Mouse (Mus musculus) left cerebral cortex, adult 11 months (tissue): ENCODE results near the gene Lyz1.
"Not testable (repeated sequence)": the region's sequence is repeated elsewhere in the genome, so short reads cannot be mapped to it uniquely, and the experiment has no call there.

Experiments
- DNase-seq: peaks from one replicate; pipeline ENCODE4 v3.0.0; 2022; ENCODE audit warnings: low spot score

The Lyz1 gene

DNA sequence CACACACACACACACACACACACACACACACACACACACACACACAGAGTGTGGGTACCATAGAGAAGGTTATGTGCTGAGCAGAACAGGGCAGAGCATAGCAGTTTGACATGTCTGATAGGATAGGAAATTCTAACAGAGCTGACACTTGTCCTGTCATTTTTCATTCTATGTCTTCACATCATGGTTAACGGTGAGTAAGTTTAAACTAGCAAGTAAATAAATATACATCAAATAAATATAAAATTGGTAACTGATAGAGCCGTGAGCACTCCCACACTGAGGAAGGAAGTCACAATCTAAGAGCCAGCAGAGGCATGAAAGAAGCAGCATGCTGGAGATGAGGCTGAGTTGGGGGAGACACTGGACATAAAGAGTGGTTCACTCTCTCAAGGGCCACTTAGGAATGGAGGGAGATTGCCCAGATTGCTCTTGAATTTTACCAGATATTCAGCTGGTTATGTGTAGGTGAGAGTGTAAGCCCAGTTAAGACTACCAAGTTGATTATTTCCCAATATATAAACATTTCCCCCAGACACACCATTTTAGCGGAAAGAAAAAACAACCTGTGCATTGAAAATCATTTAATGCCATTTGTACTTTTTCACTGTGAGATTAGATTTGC lies 5.3 kb downstream of the Lyz1 start:
- no peak for DNase-seq

DNA sequence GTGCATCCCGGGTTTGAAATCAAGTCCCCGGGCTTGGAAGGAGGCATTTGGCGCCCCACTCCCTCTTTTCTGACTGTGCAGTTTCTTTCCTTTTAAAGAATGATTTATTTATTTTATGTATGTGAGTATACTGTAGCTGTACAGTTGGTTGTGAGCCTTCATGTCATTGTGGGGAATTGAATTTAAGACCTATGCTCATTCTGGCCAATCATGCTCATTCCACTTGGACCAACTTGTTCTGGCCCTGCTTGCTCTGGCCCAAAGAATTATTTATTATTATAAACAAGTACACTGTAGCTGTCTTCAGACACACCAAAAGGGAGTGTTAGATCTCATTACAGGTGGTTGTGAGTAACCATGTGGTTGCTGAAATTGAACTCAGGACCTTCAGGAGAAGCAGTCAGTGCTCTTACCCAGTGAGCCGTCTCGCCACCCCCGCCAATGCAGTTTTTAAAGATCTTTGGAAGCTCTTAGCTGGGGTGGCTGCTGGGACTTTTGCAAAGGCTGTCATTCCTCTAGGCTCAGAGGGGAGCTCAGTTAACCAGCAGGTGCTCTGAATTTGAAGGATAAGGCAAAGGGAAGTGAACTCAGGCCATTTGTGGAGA lies 6.2 kb downstream of the Lyz1 start:
- DNase-seq: no peak

DNA sequence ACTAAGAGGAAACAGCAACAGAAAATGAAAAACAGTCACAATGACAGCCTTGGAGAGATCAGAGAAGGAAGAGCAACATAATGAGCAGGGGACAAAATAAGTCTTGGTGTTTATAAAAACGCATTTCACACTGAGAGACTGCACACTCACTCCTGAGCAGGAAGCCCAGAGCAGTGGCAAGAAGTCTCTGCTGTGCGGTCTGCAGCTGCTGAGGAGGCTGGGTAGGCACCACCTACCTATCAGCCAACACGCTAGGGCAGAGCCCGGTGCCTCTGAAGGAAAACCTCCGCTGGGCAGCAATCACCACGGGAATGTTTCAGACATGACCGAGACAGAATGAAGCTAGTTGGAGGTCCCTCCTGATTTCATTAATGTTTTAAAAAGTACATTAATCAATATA lies 7.1 kb downstream of the Lyz1 start:
- not testable (repeated sequence) for DNase-seq

DNA sequence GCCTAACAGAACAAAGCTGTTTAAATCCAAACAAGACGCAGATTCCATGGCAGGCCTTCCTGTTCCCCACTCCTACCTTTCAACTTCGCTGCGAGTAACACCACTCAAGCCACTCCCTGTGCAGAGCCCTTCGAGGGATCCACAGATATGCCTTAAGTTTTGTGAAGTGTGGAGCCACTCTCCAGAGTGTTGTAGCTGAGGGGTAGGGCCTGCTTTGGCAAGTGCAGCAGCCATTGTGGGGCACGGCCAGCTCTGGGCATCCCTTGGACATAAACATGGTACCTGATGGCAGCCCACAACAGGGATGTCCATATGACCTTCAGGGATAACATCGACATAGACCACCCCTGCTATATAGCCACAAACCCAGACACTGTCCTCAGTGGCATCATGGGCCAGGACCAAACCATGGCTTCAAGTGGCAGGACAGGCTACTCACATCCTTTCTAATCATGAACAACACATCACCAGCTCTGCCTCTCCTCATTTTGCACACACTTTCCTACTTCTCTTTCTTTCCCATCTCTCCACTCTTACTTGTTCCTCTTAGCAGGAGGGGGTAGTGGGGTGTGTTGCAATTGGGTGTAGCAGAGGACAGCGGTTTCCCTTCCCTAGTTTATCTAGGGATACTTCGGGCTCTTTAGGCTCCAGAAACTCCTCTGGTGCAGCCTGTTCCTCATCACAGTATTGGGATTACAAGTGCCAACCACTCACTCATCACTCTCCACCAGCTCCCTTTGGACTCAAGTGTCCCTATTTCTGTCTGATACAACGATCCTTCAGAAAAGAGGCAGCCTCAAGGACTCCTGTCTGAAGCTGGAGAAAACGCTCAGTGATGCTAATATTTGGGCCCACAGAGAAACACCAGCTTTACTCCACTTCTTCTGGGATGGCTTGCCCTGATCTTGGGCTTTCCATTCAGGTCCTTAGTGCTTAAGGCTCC lies 7.8 kb downstream of the Lyz1 start:
- DNase-seq: no peak

DNA sequence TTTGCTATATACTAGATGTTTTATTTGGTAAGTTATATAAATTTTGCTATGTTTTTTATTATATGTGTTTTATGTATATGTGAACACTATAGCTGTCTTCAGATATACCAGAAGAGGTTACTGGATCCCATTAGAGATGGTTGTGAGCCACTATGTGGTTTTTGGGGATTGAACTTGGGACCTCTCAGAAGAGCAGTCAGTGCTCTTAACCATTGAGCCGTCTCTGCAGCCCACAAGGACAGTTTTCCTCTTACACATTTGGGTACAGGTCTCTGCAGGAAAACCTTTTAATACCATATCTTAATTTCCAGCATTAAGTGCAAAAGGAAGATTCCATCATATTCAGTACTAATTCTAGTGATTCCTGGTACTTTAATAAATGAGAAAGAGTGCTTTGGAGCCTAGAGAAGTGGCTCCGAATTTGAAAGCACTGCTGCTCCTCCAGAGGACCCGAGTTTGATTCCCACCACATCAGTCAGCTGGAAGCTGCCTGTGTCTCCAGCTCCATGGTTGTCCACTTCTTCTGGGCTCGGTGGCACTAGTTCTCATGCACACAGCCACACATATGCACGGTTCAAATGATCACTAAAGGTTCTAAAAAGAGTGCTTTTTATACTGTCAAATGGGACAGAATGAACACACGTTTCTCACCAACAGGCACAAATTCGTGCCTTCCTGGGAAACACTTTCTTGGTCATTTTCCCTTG lies 8.6 kb downstream of the Lyz1 start:
- DNase-seq: no peak

DNA sequence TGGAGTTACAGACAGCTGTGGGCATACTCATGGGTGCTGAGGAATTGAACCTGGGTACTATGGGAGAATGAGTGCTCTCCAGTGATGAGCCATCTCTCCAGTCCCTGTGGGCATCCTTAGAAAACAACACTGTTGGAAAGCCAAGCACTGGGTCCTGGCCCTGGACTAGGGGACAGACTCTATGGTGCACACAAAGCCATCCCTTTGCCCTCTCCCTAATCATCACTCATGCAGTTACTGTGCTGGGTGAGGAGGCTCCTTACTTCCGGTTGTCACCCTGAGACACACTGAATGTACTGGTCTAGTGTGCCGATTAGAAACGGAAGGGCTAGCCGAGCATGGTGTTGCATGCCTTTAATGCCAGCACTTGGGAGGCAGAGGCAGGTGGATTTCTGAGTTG lies 9.5 kb downstream of the Lyz1 start:
- not testable (repeated sequence) for DNase-seq

DNA sequence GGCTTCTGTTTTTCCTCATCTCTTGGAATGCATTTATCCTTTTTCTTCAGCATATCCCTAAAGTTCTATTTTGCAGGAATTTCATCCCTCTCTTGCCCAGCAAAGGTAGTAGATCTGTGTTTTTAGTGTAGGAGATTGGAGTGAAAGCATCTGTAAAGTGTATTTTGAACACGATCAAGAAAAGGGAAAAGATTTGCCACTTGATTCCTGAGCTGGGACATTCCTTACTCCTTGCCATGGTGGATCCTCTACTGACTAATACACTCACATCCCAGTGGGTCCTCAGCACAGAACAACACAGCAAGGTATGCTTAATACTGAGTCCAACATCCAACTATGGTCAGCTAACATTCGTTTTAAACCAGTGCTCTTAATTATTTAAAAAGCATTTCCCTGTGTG lies 10.1 kb downstream of the Lyz1 start:
- no peak for DNase-seq

DNA sequence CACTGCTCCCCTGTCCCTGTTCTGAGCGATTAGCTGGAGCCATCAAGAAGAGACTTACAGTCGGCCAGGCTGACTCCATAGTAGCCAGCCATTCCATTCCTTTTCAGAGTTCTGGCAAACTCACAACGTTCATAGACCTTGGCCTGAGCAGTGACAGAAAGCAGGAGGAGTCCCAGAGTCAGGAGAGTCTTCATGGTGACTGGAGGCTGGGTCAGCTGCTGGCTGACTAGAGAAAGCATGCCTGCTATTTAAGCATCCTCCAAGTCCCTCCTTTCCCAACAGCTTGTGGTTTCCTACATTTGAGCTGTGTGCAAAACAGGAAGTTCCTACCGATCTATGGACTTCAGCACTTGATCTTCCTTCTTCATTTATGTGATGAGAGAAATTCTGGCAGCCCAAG lies 10.6 kb downstream of the Lyz1 start, which contains the start of gene Lyz2:
Gene Lyz2, minus strand, starts transcription at position 273 of the 400 bp plus-strand sequence.
- DNase-seq: no peak

DNA sequence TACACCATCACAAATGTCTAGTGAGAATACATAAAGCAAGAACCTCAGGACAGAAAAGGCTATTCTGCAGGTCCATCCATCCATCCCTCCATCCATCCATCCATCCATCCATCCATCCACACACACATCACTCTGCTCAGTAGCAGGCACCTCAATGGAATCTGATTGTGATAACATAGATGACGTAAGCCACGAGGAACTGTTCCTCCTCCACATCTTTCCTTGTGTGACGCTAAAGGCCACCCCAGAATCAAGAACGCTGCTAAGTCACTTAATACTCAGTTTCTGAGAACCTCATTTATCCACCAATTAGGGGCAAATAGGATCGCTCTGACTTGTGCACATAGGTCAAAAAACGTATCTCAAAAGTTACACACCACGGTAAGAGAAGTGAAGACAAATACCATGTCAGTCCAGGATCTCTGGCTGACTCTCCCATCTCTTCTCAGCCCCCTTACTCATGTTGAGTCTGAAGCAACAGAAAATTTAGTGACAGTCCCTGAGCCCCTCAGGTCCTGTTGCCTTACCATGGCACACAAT lies 11.2 kb downstream of the Lyz1 start:
- DNase-seq: no peak

DNA sequence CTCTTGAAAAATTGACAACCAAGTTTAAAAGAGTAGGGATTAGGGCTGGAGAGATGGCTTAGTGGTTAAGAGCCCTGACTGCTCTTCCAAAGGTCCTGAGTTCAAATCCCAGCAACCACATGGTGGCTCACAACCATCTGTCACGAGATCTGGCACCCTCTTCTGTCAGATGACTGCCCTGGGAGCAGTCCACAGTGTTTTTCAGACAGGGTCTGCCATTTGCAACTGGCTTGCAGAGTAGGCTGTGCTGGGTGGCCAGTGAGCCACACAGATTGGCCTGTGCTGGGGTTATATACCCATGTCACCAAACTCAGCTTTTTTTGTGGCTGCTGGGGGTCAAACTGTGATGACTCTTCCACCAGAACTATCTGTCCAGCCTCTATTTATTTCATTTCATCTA lies 12.7 kb downstream of the Lyz1 start:
- no peak for DNase-seq

DNA sequence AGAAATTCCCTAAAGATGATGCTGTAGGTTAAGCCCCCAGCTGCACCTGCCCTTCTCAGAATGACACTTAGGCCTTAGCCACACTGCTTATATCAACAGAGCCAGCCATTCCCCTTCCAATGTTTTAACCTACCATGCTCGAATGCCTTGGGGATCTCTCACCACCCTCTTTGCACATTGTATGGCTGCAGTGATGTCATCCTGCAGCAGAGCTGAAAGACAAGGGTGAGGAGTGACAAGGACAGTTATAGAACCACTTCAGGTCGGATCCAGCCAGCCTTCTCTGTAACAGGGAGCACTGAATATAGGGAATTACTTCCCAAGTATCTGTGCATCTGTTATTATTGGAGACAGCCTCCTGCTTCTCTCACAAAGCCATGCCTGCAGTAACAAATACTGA lies 14.2 kb downstream of the Lyz1 start:
- not testable (repeated sequence) for DNase-seq

DNA sequence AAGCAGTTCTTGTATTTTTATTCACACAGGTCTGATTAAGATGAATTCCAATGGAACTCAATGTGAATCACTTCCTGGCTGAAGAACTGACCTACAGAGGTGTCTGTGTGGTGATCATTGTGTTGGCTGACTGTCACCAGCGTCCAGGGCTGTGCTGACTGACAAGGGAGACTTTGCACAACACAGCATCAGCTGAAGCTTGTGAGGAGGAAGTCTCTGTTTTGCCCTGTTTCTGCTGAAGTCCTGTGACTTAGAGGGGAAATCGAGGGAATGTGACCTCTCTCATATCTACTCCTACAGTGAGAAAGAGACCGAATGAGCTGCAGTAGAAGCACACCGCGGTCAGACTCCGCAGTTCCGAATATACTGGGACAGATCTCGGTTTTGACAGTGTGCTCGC lies 14.9 kb downstream of the Lyz1 start:
- DNase-seq: not testable (repeated sequence)

DNA sequence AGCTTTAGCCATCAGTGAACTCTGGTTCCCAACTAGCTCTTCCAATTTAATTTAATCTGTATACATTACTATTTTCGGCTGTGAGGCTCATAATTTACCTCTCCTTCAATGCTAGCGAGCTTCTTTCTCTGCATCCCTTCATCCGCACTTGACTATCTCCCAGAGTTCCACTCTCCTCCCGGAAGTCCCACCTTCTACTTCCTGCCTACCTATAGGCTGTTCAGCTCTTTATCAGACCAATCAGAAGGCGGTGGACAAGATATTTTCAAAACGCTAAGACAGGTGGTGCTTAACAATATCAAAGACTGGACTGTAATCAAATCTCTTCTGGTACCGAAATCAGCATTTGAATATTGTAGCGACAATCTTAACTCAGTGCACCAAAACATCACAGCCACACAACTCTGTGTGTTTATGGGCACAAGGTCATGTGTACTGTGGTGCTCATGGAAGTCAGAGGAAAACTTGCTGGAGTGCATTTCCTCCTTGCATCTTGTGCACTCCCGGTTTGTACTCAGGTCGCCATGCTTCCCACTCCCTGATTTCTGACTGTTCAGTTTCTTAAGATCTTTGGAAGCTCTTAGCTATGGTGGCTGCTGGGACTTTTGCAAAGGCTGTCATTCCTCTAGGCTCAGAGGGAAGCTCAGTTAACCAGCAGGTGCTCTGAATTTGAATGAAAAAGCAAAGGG lies 16.8 kb downstream of the Lyz1 start:
- DNase-seq: no peak

DNA sequence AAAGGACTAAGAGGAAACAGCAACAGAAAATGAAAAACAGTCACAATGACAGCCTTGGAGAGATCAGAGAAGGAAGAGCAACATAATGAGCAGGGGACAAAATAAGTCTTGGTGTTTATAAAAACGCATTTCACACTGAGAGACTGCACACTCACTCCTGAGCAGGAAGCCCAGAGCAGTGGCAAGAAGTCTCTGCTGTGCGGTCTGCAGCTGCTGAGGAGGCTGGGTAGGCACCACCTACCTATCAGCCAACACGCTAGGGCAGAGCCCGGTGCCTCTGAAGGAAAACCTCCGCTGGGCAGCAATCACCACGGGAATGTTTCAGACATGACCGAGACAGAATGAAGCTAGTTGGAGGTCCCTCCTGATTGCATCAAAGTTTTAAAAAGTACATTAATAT lies 18.0 kb downstream of the Lyz1 start:
- DNase-seq: not testable (repeated sequence)

DNA sequence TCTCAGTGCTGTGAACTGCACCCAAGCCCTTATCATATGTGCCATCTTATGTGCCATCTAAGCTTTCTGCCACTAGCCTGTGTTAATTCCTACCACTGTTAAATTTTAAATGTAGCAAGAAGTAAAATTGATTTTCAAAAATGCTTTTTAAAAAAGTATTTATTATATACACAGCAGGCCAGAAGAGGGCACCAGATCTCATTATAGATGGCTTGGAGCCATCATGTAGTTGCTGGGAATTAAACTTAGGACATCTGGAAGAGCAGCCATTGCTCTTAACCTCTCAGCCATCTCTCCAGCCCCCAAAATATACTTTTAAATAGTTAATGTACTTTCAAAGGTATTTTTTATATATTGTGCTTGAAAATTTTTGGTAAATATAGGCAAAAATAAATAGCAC lies 20.6 kb downstream of the Lyz1 start:
- no peak for DNase-seq

DNA sequence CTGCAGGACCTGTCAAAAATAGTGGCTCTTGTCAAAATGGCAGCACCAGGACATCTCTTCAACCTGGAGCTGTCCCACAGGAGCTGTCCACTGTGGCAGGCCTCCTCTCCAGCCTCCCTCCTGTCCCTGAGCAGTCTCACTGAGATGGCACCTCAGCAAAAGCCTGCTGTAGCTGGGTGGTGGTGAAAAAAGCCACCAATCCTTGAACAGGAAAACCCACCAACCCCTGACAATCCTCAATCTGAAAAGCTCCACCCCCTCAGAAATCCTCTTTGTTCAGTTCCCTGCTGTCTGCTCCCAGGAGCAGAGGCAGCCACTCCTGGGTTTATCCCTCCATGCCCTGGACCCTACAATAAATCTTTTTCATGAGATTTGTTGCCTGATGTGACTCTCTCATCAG lies 32.8 kb downstream of the Lyz1 start:
- DNase-seq: no peak

DNA sequence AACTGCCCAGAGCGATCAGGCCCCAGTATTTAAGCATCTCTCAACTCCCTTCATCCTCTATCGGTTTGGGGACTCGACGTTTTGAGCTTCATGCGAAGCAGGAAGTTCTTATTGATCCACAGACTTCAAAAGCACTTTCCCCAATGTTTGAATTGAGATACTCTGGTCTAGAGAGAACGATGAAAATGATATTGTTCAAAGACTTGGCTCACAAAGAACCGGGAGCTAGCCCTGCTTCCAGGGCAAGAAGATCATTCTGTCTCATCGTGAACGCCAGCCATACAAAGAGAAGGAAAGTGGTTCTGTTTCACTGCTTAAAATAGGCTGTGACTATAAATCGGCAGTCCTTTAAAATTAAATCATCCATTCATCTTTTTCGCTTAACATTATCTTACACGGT lies 54.1 kb downstream of the Lyz1 start, which contains the start of gene 9530003J23Rik:
Gene 9530003J23Rik, minus strand, starts transcription at position 101 of the 400 bp plus-strand sequence.
- DNase-seq: no peak
